Mouse (Mus musculus) telencephalon, adult 2 months (tissue): Measurements from ENCODE around the gene Fosb.

Experiments used
- DNase-seq: peaks from one replicate; pipeline ENCODE4 v3.0.0-alpha.2; 2011; ENCODE audit warnings: low read depth, low spot score

The Fosb gene

DNA sequence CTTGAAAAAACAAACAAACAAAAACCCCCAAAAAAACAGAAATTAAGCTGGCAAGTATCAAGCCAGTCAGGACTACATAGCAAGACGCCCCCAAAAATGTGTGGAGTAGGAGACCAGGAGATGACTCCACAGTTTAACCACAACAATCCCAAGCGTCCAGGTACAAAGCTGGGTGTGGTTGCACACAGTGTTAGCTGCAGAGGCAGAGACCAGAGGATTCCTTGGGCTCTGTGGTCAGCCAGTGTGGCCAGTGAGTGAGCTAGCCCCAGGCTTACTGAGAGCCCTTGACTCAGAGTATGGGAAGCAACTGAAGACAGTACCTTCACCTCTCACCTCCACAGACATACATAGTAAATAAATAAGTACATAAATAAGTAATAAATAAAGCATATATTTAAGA, 22.1 kb upstream of the Fosb start:
- DNase-seq = no peak

DNA sequence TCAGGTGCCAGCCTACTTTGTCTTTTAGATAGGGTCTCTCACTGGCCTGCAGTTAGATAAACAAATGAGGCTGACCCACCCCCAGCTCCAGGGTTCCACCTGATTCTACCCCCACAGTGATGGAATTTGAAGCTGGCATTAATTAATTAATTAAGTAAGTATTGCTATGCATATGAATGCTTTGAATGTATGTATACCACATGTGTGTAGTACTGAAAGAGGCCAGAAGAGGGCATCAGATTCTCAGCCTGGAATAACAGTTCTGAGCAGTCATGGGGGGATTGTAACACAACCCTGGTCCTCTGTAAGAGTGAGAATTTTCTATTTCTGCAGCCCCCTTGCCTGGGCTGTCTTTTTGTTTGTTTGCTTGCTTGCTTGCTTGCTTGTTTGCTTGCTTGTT, 18.6 kb upstream of the Fosb start:
- no peak for DNase-seq

- DNase-seq = no peak
Measured at GRCm38 (mm10) chr7:19327782-19328181, 17.9 kb upstream of the Fosb start.

GRCm38 (mm10) chr7:19327128-19327527, 17.3 kb upstream of the Fosb start:
- peak; percentile 89 for DNase-seq

DNA sequence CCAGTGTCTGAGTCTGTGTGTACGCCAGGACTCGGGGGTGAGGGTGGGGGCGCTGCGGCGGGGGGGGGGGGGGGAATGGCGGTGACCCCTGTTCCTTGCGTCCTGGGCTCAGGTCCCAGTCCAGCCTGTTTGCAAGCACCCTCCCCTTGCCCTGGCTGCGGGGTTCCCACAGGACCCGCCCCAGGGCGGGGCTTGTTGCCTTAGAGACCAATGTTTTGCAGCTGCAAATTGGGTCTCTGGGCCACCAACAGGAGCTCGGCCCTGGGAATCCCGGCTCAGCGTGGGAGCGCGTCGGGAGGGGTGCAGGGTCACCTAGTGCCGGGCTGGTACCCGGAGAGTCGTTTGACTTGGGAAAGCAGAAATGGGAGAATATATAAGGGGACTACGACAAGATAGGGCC, 16.5 kb upstream of the Fosb start:
- no peak for DNase-seq

DNA sequence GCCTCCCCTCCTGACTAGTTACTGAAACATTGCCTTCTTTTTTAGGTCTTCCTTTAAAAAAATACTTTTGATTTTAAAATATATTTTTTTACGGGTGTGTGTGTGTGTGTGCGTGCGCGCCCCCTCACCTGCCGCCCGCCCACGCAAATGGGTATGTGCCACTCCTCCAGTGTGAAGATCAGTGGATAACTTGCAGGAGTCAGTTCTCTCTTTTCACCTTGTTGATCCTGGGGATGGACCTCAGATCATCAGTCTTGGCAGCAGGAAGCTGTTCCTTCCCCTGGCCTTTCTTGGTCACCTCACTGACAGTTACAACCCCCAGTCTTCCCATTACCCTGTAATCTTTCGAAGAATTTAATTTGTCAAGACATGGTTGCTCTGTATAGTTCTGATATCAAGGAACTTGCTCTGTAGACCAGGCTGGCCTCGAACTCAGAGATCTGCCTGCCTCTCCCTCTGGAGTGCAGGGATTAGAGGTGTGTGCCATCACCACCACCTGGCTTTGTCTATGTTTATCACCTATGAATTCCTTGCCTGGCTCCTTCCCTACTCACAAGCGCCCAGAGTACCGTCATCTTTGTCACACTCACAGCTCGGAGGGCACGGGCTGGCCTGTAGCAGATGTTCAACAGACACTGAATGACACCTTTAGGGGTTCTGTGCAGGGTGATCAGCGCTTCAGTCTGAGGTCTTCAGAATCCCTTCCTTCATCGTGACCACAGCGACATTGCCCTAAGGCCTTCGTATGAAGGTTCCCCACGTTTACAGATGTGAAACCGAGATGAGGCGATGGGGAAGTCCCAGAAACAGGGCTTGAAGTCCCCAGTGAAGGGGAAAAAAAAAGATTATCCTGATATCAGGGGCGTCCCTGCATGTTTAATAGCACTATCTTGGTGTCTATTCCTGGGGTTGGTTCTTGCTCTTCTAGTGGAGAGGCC, 15.7 kb upstream of the Fosb start:
- no peak for DNase-seq

GRCm38 (mm10) chr7:19324221-19324620, 14.4 kb upstream of the Fosb start:
- DNase-seq = no peak

GRCm38 (mm10) chr7:19322489-19322888, 12.6 kb upstream of the Fosb start:
- DNase-seq = no peak

DNA sequence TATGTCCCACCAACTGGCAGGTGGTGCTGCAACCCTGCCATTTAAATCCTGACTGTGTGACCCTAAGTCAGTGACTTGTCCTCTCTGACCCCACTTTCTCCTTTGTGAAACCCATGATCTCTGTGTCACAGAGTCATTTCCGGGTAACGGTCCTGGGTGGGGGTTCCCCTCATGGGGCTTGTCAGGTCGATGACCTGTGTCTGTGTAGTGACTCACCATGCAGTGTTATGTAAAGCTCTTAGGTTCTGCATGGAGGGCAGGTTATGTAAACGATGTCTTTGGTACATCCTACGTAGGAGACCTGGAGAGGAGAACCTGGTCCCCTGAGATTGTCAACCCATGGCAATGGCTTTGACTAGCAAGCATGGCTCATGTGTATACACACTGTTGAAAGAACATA, 11.6 kb upstream of the Fosb start:
- DNase-seq = no peak

- DNase-seq = no peak
Measured at GRCm38 (mm10) chr7:19320637-19321036, 10.8 kb upstream of the Fosb start.

GRCm38 (mm10) chr7:19319906-19320305, 10.1 kb upstream of the Fosb start:
- peak; percentile 92 for DNase-seq

- DNase-seq = no peak
Measured at GRCm38 (mm10) chr7:19319458-19319857, 9.6 kb upstream of the Fosb start.

DNA sequence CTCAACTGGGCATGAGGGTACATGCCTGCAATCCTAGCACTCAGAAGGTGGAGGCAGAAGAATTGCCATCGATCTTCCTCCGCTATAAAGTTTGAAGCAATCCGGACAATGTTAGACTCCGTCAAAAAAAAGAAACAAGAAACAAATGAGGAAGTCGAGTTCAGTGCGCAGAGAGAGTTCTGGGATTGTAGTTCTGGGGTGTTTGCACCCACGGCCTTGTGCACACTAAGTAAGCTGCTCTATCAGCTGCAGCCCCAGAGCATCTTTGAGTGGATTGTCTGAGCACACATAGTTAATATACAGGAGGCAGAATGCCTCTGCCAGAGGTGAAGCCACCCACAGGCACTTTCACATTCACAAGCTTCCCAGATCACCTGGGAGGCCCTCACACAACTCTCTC, 8.8 kb upstream of the Fosb start:
- no peak for DNase-seq

- no peak for DNase-seq
Measured at GRCm38 (mm10) chr7:19318201-19318600, 8.3 kb upstream of the Fosb start.

GRCm38 (mm10) chr7:19316451-19317161, 6.8 kb upstream of the Fosb start:
- no peak for DNase-seq

DNA sequence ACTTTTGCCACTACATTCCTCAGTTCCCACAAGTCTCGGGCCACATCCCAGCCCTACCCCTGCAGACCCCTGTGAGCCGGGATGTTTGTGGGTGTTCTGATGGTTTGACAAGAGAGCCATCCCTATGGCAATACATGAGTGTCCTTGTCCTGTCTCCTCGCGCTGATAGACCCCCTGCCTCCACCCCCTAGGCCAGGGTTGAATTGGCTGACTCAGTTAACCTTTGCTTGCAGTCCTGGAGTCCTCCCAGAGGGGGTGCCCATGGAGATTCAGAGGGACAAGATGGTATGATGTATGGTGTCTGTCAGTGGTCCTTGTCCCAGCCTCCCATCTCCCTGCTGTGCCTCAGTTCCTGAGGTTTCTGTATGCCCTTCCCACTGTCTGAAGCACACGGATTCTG, 4.2 kb upstream of the Fosb start:
- DNase-seq = no peak

DNA sequence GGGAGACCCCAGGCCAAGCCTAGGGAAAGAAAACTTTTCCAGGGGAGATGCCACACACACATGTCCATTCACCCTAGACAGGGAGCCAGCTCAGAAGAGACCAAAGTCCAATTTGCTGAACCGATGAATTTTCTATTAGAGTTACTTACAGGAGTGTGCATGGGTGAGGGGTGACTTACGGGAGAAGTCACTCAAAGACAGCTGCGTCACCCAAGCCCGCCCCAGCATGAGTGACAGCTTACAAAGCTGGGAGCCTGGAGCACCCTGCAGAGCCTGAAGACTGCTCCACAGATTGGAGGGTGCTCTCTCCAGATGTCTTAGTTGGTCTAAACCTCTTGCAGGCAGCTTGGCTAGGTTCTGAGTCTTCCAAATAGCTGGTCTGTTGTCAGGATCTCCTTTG, 2.1 kb upstream of the Fosb start:
- DNase-seq = no peak

- DNase-seq = no peak
Measured at GRCm38 (mm10) chr7:19309278-19309883, 470 bp downstream of the Fosb start.

- DNase-seq = peak; percentile 90
Measured at GRCm38 (mm10) chr7:19308454-19309277, 1.2 kb downstream of the Fosb start.

DNA sequence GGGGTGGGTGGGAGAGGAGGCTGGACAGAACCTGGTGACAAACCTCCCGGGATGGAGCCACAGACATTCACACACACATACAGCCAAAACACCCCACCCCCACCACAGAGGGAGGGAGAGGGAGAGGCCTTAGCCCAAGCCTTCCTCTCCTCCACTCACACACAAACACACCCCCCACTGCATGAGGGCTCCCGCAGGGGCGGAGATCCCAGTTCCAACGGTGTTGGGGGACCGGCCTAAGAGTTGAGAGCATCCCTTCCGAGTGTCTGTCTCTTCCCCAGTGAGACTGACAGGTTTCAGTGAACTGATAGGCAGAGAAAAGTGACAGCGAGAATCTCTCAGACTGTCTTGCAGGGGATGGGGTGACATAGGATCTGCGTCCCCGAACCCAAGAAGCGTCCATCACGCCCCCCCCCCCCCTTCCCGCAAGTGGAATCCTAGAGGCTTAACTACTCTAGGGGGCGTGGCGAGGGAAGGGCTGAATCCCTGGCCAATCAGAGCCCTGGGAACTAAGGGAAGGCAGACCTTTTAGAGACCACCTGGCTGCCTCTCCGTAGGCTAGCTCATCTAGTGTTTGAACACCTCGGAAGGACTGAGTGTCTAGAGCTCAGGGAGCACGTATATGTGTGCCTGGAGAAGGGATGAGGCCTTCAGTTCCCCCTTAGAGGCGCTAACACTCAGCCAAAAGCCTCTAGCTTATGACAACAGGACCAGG, 2.0 kb downstream of the Fosb start:
- DNase-seq = peak; percentile 69
